Mouse (Mus musculus): ENCODE results near the gene Cuedc1. TPM values are rescaled to one million over a fixed set of nuclear protein-coding genes. Genes with fewer than 3 reads are reported as not detected.

The Cuedc1 gene
- polyA plus RNA-seq, 1 experiment from 2014 or later = 1.1 TPM

DNA sequence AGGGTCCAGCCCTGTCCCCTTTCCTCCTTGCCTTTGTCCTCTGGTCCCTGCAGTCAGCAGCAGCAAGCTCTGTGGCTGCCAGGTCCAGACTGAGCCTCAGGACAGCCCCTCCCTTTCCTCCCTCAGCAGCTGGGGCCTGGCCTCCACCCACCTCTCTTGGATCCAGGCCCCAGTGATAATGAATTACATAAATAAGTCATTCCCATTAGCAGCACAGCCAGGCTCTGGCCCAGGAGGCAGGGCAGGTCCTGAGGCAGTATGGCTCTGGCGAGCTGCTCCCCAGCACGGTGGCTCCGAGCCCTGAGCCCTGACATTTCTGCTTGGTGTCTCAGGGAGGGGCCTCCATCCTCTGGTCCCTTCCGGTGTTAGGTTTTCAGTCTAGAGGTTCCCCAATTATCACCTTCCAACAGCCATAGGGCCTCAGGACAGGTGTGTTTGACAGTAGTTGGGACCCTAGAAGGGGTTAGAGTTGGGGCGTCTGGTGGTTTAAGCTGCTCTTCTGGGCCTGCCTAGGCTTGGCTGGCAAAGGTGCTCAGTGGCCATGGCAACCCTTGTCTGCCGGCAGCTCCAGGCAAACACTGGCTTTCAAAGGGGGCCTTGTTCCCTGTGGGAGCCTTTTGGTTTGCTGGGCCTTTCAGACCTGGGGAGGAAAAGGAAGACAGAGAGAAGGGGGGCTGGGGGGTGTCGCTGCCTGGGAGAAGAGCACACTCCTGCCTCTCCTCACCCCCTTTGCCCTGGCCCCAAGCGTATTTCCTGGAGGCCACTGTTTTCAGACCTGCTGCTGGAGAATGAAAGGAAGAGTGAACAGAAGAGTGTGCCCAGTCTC, 21.2 kb downstream of the Cuedc1 start:
- H3K9me3 ChIP-seq (replicated peaks) = no peaks in the 10 kb centered on the region
- H3K4me1 ChIP-seq (replicated peaks) = peaks cover 17% of the 10 kb centered on the region; the same call in 1 of the 2 replicates
- H3K27ac ChIP-seq (replicated peaks) = no peak overlapping the region
- no peak overlapping the region for H3K9ac ChIP-seq
- no peaks in the 10 kb centered on the region for H3K36me3 ChIP-seq (replicated peaks)
- peaks cover 13% of the 10 kb centered on the region for H3K27me3 ChIP-seq
- 29% methylated on average over 8 of the region's 8 CpGs for WGBS (ENCODE audit: insufficient replicate concordance)
- H3K4me2 ChIP-seq = no peak overlapping the region
- no peak for ATAC-seq (ENCODE audit: insufficient read depth)
- H3K4me3 ChIP-seq (replicated peaks) = no peak overlapping the region

GRCm38 (mm10) chr11:88122545-88122944, 24.7 kb downstream of the Cuedc1 start:
- no peak overlapping the region for H3K9ac ChIP-seq
- H3K36me3 ChIP-seq (replicated peaks) = no peaks in the 10 kb centered on the region
- peaks cover 3% of the 10 kb centered on the region; the same call in 1 of the 2 replicates for H3K27me3 ChIP-seq
- no peak overlapping the region for H3K4me3 ChIP-seq (replicated peaks)
- no peaks in the 10 kb centered on the region for H3K9me3 ChIP-seq (replicated peaks)
- no peak for ATAC-seq (ENCODE audit: insufficient read depth)
- no peak overlapping the region for H3K4me2 ChIP-seq
- 48% methylated on average over 5 of the region's 5 CpGs for WGBS (ENCODE audit: insufficient replicate concordance)
- peaks cover 14% of the 10 kb centered on the region; the same call in 1 of the 2 replicates for H3K4me1 ChIP-seq (replicated peaks)
- no peak overlapping the region for H3K27ac ChIP-seq (replicated peaks)

DNA sequence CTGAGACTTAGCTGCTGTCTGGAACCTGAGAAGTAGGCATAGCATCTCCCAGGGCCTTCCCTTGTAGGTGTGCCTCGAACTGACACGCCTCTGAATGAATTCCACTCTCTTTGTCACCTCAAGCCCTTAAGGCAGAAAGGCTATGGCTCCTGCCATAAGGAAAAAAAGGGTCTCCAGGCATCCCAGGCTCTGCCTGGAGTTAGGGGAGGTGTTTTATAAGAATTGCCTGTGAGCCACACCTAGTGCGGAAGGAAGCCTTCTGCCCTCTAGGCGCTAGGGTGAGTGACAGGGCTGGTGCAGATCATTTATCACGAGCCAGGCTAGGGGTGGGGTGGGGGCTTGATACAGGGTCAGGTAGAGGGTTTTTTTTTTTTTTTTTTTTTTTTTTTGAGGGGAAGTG, 25.2 kb downstream of the Cuedc1 start:
- Histone ChIP-seq H3K9ac (no peak overlapping the region), H3K27ac (replicated peaks) (no peak overlapping the region)
- ATAC-seq (ENCODE audit: insufficient read depth) = no peak

GRCm38 (mm10) chr11:88123731-88124130, 25.9 kb downstream of the Cuedc1 start:
- ATAC-seq (ENCODE audit: insufficient read depth) = no peak
- WGBS (ENCODE audit: insufficient replicate concordance) = 40% methylated on average over 6 of the region's 6 CpGs
- Histone ChIP-seq H3K36me3 (replicated peaks) (no peaks in the 10 kb centered on the region), H3K4me1 (replicated peaks) (peaks cover 2% of the 10 kb centered on the region; the same call in 1 of the 2 replicates), H3K27me3 (peaks cover 8% of the 10 kb centered on the region; the same call in 1 of the 2 replicates), H3K4me3 (replicated peaks) (no peak overlapping the region), H3K9ac (no peak overlapping the region), H3K27ac (replicated peaks) (no peak overlapping the region), H3K9me3 (replicated peaks) (no peaks in the 10 kb centered on the region), H3K4me2 (no peak overlapping the region)

More for the DNA sequence above, 25.2 kb downstream of the Cuedc1 start:
- Histone ChIP-seq H3K27me3 (peaks cover 6% of the 10 kb centered on the region), H3K36me3 (replicated peaks) (no peaks in the 10 kb centered on the region), H3K4me3 (replicated peaks) (no peak overlapping the region), H3K4me2 (no peak overlapping the region), H3K4me1 (replicated peaks) (peaks cover 9% of the 10 kb centered on the region; the same call in 1 of the 2 replicates), H3K9me3 (replicated peaks) (no peaks in the 10 kb centered on the region)
- WGBS (ENCODE audit: insufficient replicate concordance) = 38% methylated on average over 5 of the region's 5 CpGs

- H3K9ac ChIP-seq = no peak overlapping the region
- WGBS (ENCODE audit: insufficient replicate concordance) = 61% methylated on average over 6 of the region's 7 CpGs
- H3K9me3 ChIP-seq (replicated peaks) = no peaks in the 10 kb centered on the region
- no peaks in the 10 kb centered on the region for H3K4me1 ChIP-seq (replicated peaks)
- H3K4me3 ChIP-seq (replicated peaks) = no peak overlapping the region
- H3K4me2 ChIP-seq = no peak overlapping the region
- H3K36me3 ChIP-seq (replicated peaks) = no peaks in the 10 kb centered on the region
- no peak for ATAC-seq (ENCODE audit: insufficient read depth)
- H3K27me3 ChIP-seq = peaks cover 8% of the 10 kb centered on the region; the same call in 1 of the 2 replicates
- H3K27ac ChIP-seq (replicated peaks) = no peak overlapping the region
Measured at GRCm38 (mm10) chr11:88125483-88125882, 27.6 kb downstream of the Cuedc1 start.

GRCm38 (mm10) chr11:88126306-88126793, 28.5 kb downstream of the Cuedc1 start:
- Histone ChIP-seq H3K4me3 (replicated peaks) (no peak overlapping the region), H3K9me3 (replicated peaks) (no peaks in the 10 kb centered on the region), H3K4me1 (replicated peaks) (peaks cover under 1% of the 10 kb centered on the region; the same call in 1 of the 2 replicates), H3K9ac (no peak overlapping the region), H3K27ac (replicated peaks) (no peak overlapping the region), H3K27me3 (peaks cover 8% of the 10 kb centered on the region; the same call in 1 of the 2 replicates), H3K36me3 (replicated peaks) (no peaks in the 10 kb centered on the region), H3K4me2 (no peak overlapping the region)
- 34% methylated on average over 5 of the region's 5 CpGs for WGBS (ENCODE audit: insufficient replicate concordance)
- no peak for ATAC-seq (ENCODE audit: insufficient read depth)

- no peak overlapping the region for H3K4me2 ChIP-seq
- H3K27ac ChIP-seq (replicated peaks) = no peak overlapping the region
- 68% methylated on average over 9 of the region's 9 CpGs for WGBS (ENCODE audit: insufficient replicate concordance)
- no peak for ATAC-seq (ENCODE audit: insufficient read depth)
- no peak overlapping the region for H3K4me3 ChIP-seq (replicated peaks)
- no peaks in the 10 kb centered on the region for H3K36me3 ChIP-seq (replicated peaks)
- peaks cover 7% of the 10 kb centered on the region; the same call in 1 of the 2 replicates for H3K4me1 ChIP-seq (replicated peaks)
- no peak overlapping the region for H3K9ac ChIP-seq
- H3K9me3 ChIP-seq (replicated peaks) = no peaks in the 10 kb centered on the region
- peaks cover 8% of the 10 kb centered on the region; the same call in 1 of the 2 replicates for H3K27me3 ChIP-seq
Measured at GRCm38 (mm10) chr11:88128461-88128860, 30.6 kb downstream of the Cuedc1 start.

GRCm38 (mm10) chr11:88129281-88129680, 31.4 kb downstream of the Cuedc1 start:
- ATAC-seq (ENCODE audit: insufficient read depth) = no peak
- Histone ChIP-seq H3K36me3 (replicated peaks) (no peaks in the 10 kb centered on the region), H3K4me2 (no peak overlapping the region), H3K4me3 (replicated peaks) (no peak overlapping the region), H3K9me3 (replicated peaks) (no peaks in the 10 kb centered on the region), H3K27ac (replicated peaks) (no peak overlapping the region), H3K9ac (no peak overlapping the region), H3K4me1 (replicated peaks) (peaks cover 7% of the 10 kb centered on the region; the same call in 1 of the 2 replicates), H3K27me3 (peaks cover 8% of the 10 kb centered on the region; the same call in 1 of the 2 replicates)
- 66% methylated on average over 3 of the region's 3 CpGs for WGBS (ENCODE audit: insufficient replicate concordance)

GRCm38 (mm10) chr11:88129935-88130334, 32.1 kb downstream of the Cuedc1 start:
- WGBS (ENCODE audit: insufficient replicate concordance) = 81% methylated on average over 10 of the region's 10 CpGs
- Histone ChIP-seq H3K36me3 (replicated peaks) (no peaks in the 10 kb centered on the region), H3K4me2 (no peak overlapping the region), H3K27ac (replicated peaks) (no peak overlapping the region), H3K4me3 (replicated peaks) (no peak overlapping the region), H3K9me3 (replicated peaks) (no peaks in the 10 kb centered on the region), H3K27me3 (peaks cover 8% of the 10 kb centered on the region; the same call in 1 of the 2 replicates), H3K9ac (no peak overlapping the region), H3K4me1 (replicated peaks) (peaks cover 7% of the 10 kb centered on the region; the same call in 1 of the 2 replicates)
- ATAC-seq (ENCODE audit: insufficient read depth) = no peak

GRCm38 (mm10) chr11:88131847-88132246, 34.0 kb downstream of the Cuedc1 start:
- ATAC-seq (ENCODE audit: insufficient read depth) = no peak
- WGBS (ENCODE audit: insufficient replicate concordance) = 9% methylated on average over 8 of the region's 8 CpGs

GRCm38 (mm10) chr11:88135218-88135617, 37.4 kb downstream of the Cuedc1 start:
- H3K4me3 ChIP-seq (replicated peaks) = no peak overlapping the region
- H3K27me3 ChIP-seq = peaks cover 36% of the 10 kb centered on the region
- no peak for ATAC-seq (ENCODE audit: insufficient read depth)
- peaks cover 12% of the 10 kb centered on the region for H3K4me1 ChIP-seq (replicated peaks)
- H3K27ac ChIP-seq (replicated peaks) = no peak overlapping the region
- H3K4me2 ChIP-seq = no peak overlapping the region
- H3K9ac ChIP-seq = no peak overlapping the region
- WGBS (ENCODE audit: insufficient replicate concordance) = 64% methylated on average over 7 of the region's 7 CpGs
- no peaks in the 10 kb centered on the region for H3K36me3 ChIP-seq (replicated peaks)
- no peaks in the 10 kb centered on the region for H3K9me3 ChIP-seq (replicated peaks)

More at GRCm38 (mm10) chr11:88131847-88132246, 34.0 kb downstream of the Cuedc1 start:
- Histone ChIP-seq H3K4me3 (replicated peaks) (peak overlapping the region; percentile 7; the same call in 1 of the 2 replicates), H3K27ac (replicated peaks) (no peak overlapping the region), H3K4me2 (peak overlapping the region; percentile 6; the same call in 1 of the 2 replicates), H3K9ac (no peak overlapping the region), H3K27me3 (peaks cover 12% of the 10 kb centered on the region; the same call in 1 of the 2 replicates), H3K4me1 (replicated peaks) (peaks cover 7% of the 10 kb centered on the region; the same call in 1 of the 2 replicates), H3K9me3 (replicated peaks) (no peaks in the 10 kb centered on the region), H3K36me3 (replicated peaks) (no peaks in the 10 kb centered on the region)
